Mouse (Mus musculus) ES-E14 (cell line): ENCODE data around the gene Lta. TPM values are rescaled to one million over a fixed set of nuclear protein-coding genes. Genes with fewer than 3 reads are reported as not detected.

Experiments used
- DNase-seq: peaks from one replicate; pipeline ENCODE4 v3.0.0-alpha.2; 2013; ENCODE audit warnings: low read depth, low spot score
- H3K27ac ChIP-seq: 2 replicates; pipeline ENCODE4 v1.5.1; 2012; ENCODE audit warnings: low read depth, mild to moderate bottlenecking, low read length, moderate library complexity, mixed read lengths; ENCODE audit not compliant: poor library complexity, insufficient read depth, severe bottlenecking
- H3K36me3 ChIP-seq: 2 replicates; pipeline ENCODE4 v1.6.1; 2012; ENCODE audit warnings: mild to moderate bottlenecking, low read length, moderate library complexity, mixed read lengths; ENCODE audit not compliant: control insufficient read depth, poor library complexity, insufficient read depth, severe bottlenecking
- H3K4me1 ChIP-seq, 2 experiments: fragments of 150-350 bp in 1 of 2; sonication (generic) in 1 of 2; 2 replicates each; pipeline ENCODE4 v1.6.1; 2012; ENCODE audit warnings: low read length in 2 of 2, mild to moderate bottlenecking in 1 of 2, mixed read lengths in 1 of 2; ENCODE audit not compliant: control insufficient read depth in 2 of 2, insufficient read depth in 2 of 2, poor library complexity in 1 of 2
- H3K4me3 ChIP-seq, 2 experiments: fragments of 150-350 bp in 1 of 2; sonication (generic) in 1 of 2; 2 replicates each; pipeline ENCODE4 v1.5.1; 2012; ENCODE audit warnings: low read length in 2 of 2, low read depth in 1 of 2, mild to moderate bottlenecking in 1 of 2, mixed read lengths in 1 of 2; ENCODE audit not compliant: insufficient read depth in 1 of 2, poor library complexity in 1 of 2, severe bottlenecking in 1 of 2
- H3K9ac ChIP-seq: 2 replicates; pipeline ENCODE4 v1.6.1; 2012; ENCODE audit warnings: low read depth, mild to moderate bottlenecking, low read length, mixed read lengths; ENCODE audit not compliant: poor library complexity, insufficient read depth, severe bottlenecking
- H3K9me3 ChIP-seq: fragments of 150-350 bp; sonication (generic); 2 replicates; pipeline ENCODE4 v1.6.1; 2012; ENCODE audit warnings: low read depth, mild to moderate bottlenecking, low read length; ENCODE audit not compliant: control insufficient read depth, insufficient read depth
- CHD2 ChIP-seq: IDR thresholded peaks from 2 replicates; pipeline ENCODE4 v1.6.1; 2014; ENCODE audit warnings: mild to moderate bottlenecking, low read depth, low read length, inconsistent platforms
- HCFC1 ChIP-seq: IDR thresholded peaks from 2 replicates; pipeline ENCODE4 v1.6.1; 2012; ENCODE audit warnings: low read length, inconsistent platforms, borderline replicate concordance; ENCODE audit not compliant: insufficient read depth
- MAFK ChIP-seq: IDR thresholded peaks from 2 replicates; pipeline ENCODE4 v1.6.1; 2014; ENCODE audit warnings: mild to moderate bottlenecking, low read depth, low read length, inconsistent platforms; ENCODE audit not compliant: insufficient read depth
- ZC3H11A ChIP-seq: IDR thresholded peaks from 2 replicates; pipeline ENCODE4 v1.6.1; 2012; ENCODE audit warnings: low read depth, mild to moderate bottlenecking, inconsistent platforms, low read length, borderline replicate concordance
- ZNF384 ChIP-seq: IDR thresholded peaks from 2 replicates; pipeline ENCODE4 v1.6.1; 2012; ENCODE audit warnings: low read depth, low read length, inconsistent platforms
- in situ Hi-C, 2 experiments: fragments of 600-800 bp; cut with MboI; formaldehyde crosslinking; loops; one replicate each; pipeline ENCODE4 v1.15.1; 2025; ENCODE audit warnings: low sequenced_read_pairs in 2 of 2, inconsistent platforms in 1 of 2; ENCODE audit not compliant: unreplicated experiment in 2 of 2
- total RNA-seq: library from RNA; depleted of rRNA; stranded (reverse); fragments of 300-350 nt; gene quantifications from 2 replicates; pipeline ENCODE4 v1.2.3, GENCODE M21; 2012

Gene Lta
- total RNA-seq, 1 experiment = 0.13 TPM

DNA sequence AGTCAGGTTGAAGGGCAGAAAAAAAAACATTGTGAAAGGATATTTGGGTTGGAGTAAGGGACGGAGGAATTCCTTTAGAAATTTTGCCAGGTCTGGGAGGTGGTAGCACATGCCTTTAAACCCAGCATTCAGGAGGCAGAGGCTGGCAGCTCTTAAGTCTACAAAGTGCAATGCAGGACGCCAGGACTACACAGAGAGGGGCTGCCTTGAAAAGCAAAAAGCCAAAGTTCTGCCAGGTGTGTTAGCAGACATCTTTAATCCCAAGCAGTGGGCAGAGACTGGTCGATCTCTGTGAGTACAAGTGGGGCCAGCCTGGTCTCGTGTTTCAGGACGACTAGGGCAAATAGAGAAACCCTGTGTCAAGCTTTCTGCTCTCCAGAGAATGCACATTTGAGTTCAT lies 46.8 kb upstream of the Lta start:
- Histone ChIP-seq H3K27ac (no peak overlapping the region), H3K4me1 (peaks cover 0 to 16% of the 10 kb centered on the region in 2 experiments; a peak in 1 of 4 replicates), H3K4me3 (no peak overlapping the region), H3K9ac (no peak overlapping the region), H3K9me3 (no peaks in the 10 kb centered on the region), H3K36me3 (peaks cover 66% of the 10 kb centered on the region)
- TF ChIP-seq ZC3H11A = no peak
- TF ChIP-seq CHD2 = no peak
- no peak for TF ChIP-seq MAFK
- TF ChIP-seq HCFC1 = no peak
- no peak for TF ChIP-seq ZNF384
- in situ Hi-C loops = no loop called here
- DNase-seq = no peak

DNA sequence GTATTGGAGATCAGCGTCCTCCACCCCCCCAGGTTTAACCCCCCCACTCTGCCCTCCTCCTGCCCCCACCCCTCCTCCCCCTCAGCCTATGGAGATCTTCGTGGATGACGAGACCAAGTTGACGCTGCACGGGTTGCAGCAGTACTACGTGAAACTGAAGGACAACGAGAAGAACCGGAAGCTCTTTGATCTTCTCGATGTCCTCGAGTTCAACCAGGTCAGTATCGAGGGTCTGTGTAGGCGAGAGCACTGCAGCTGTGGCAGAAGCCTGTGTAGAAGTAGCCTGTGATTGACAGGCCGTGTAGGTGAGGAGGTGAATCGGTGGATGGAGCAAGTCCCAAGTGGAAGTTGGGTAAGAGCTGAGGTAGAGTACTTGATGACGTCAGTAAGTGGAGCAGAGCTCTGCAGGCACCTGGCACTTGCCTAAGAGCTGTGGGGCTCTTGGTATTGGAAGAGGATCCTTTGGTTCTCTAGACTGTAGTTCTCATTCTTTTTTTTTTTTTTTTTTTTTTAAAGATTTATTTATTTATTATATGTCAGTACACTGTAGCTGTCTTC lies 46.1 kb upstream of the Lta start:
- H3K4me3 ChIP-seq = no peak overlapping the region
- peaks cover 0 to 19% of the 10 kb centered on the region in 2 experiments; a peak in 1 of 4 replicates for H3K4me1 ChIP-seq
- no peak for DNase-seq
- H3K36me3 ChIP-seq = peaks cover 73% of the 10 kb centered on the region
- TF ChIP-seq ZNF384 (no peak), MAFK (no peak), CHD2 (no peak), HCFC1 (no peak), ZC3H11A (no peak)
- in situ Hi-C loops = no loop called here
- no peak overlapping the region for H3K9ac ChIP-seq
- H3K27ac ChIP-seq = no peak overlapping the region
- H3K9me3 ChIP-seq = no peaks in the 10 kb centered on the region

DNA sequence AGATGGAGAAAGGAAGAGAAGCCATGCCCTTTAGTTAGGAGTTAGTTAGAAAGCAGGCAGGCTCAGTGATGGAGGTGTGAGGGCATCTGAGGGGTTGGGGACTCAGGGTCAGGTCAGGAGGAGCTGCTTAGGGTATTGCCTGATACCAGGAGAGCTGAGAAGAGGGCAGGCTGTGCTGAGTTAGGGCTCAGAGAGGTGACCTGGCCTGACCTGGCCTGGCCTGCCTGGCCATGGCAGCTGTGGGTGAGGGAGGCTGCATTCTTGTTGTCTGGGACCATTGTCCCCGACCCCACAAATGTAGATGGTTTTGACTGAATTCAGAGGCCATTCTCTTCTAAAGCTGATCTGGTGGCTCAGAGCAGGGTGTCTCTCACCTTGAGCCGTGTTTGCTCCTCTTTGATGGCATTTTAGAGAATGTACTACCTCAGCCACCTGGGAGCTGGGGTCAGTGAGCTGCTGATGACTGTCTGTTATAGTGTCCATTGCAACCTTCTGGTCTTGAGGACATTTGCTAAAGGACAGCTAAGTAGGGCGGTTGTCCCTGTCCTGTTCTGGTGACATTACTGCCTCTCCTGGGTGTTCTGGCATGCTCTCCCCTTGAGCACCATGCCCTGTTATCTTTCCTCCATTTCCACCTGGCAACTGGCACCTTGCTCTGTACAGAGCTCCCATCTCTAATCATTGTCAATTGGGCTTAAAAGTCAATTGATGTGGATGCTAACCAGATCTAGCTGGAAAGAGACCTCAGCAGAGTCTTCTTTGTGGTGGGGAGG lies 45.4 kb upstream of the Lta start:
- DNase-seq = no peak
- Histone ChIP-seq H3K36me3 (peaks cover 79% of the 10 kb centered on the region), H3K4me3 (no peak overlapping the region), H3K4me1 (peaks cover 0 to 22% of the 10 kb centered on the region in 2 experiments; a peak in 1 of 4 replicates), H3K9ac (no peak overlapping the region), H3K27ac (no peak overlapping the region), H3K9me3 (no peaks in the 10 kb centered on the region)
- in situ Hi-C loops = no loop called here
- no peak for TF ChIP-seq ZNF384
- TF ChIP-seq ZC3H11A = no peak
- no peak for TF ChIP-seq MAFK
- no peak for TF ChIP-seq HCFC1
- TF ChIP-seq CHD2 = no peak

DNA sequence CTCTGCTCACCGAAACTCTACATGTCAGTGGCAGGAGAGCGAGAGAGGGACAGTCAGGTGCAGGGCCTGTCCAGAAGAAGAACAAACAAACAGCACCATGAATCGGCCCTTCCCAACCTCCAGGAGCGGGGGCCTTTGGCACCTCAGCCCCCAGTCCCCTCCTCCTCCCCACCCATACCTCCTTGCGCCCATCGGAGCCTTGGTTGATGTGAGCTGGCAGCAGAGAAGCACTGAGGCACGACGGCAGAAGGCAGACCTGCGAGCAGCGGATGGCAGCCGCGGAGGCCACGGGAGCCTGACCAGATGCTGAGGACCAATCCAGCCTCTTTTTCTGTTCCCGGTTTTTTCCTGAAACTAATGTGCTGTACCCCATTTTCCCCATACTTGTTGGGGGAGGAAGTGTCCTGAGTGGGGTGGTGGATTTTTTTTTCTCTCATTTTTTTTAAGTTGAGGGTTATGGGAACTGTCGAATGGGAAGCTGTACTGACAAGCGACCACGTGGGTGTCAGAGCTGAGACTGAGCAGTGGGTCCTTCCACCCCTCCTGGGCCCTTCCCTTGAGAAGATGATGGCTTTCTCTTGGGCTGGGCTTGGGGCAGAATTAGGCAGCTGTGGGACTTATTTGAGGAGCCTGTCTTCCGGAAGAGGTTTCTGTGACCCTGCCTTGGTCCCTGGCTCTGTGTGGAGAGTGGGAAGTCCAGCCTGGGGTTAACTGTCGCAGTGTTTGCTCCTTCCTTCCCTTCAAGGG lies 44.5 kb upstream of the Lta start:
- no peaks in the 10 kb centered on the region for H3K9me3 ChIP-seq
- H3K9ac ChIP-seq = no peak overlapping the region
- peaks cover 0 to 24% of the 10 kb centered on the region in 2 experiments; a peak in 1 of 4 replicates for H3K4me1 ChIP-seq
- DNase-seq = no peak
- TF ChIP-seq ZNF384 = no peak
- TF ChIP-seq HCFC1 = no peak
- TF ChIP-seq CHD2 = no peak
- TF ChIP-seq MAFK = no peak
- TF ChIP-seq ZC3H11A = no peak
- in situ Hi-C loops = no loop called here
- H3K27ac ChIP-seq = no peak overlapping the region
- no peak overlapping the region for H3K4me3 ChIP-seq
- H3K36me3 ChIP-seq = peaks cover 88% of the 10 kb centered on the region
